Mouse (Mus musculus) midbrain, embryonic 13.5 days (tissue): ENCODE results near the gene Cyp2j7. TPM values are rescaled to one million over a fixed set of nuclear protein-coding genes. Genes with fewer than 3 reads are reported as not detected.
"Not testable (repeated sequence)": the region's sequence is repeated elsewhere in the genome, so short reads cannot be mapped to it uniquely, and the experiment has no call there.

Source experiments
- ATAC-seq: fragments of 200-750 bp; cut with Nextera tagmentation; 2 replicates; pipeline ENCODE4 v1.8.0; 2017; ENCODE audit warnings: mild to moderate bottlenecking, moderate TSS enrichment, moderate library complexity
- H3K27ac ChIP-seq: fragments of 300-500 bp; sonication (generic); 2 replicates; pipeline ENCODE4 v1.5.1; 2015; ENCODE audit warnings: inconsistent platforms, mild to moderate bottlenecking, moderate library complexity
- H3K27me3 ChIP-seq: fragments of 300-500 bp; sonication (generic); 2 replicates; pipeline ENCODE4 v1.6.1; 2015; ENCODE audit warnings: mild to moderate bottlenecking, inconsistent platforms
- H3K36me3 ChIP-seq: fragments of 300-500 bp; sonication (generic); 2 replicates; pipeline ENCODE4 v1.6.1; 2015; ENCODE audit warnings: mild to moderate bottlenecking, inconsistent platforms
- H3K4me1 ChIP-seq: fragments of 300-500 bp; sonication (generic); replicated peaks from 2 replicates; pipeline ENCODE4 v1.6.1; 2015; ENCODE audit warnings: inconsistent platforms
- H3K4me2 ChIP-seq: fragments of 300-500 bp; sonication (generic); replicated peaks from 2 replicates; pipeline ENCODE4 v1.6.1; 2015; ENCODE audit warnings: moderate library complexity, mild to moderate bottlenecking, inconsistent platforms
- H3K4me3 ChIP-seq: fragments of 300-500 bp; sonication (generic); replicated peaks from 2 replicates; pipeline ENCODE4 v1.5.1; 2015; ENCODE audit warnings: mild to moderate bottlenecking, inconsistent platforms
- H3K9ac ChIP-seq: fragments of 300-500 bp; sonication (generic); replicated peaks from 2 replicates; pipeline ENCODE4 v1.6.1; 2015; ENCODE audit warnings: mild to moderate bottlenecking, inconsistent platforms
- H3K9me3 ChIP-seq: fragments of 300-500 bp; sonication (generic); 2 replicates; pipeline ENCODE4 v1.6.1; 2016; ENCODE audit warnings: mild to moderate bottlenecking, inconsistent platforms
- WGBS: fragments of 180-500 bp; shearing (Covaris S2); methylation state at CpG from one replicate; pipeline ENCODE4 v1.1.7; 2015; 5-methylcytosine and 5-hydroxymethylcytosine counted together
- polyA plus RNA-seq: library from polyadenylated mRNA; unstranded; fragments of >200 nt; fragmentation: Nextera tagmentation; extraction: Ambion mirVana; gene quantifications from 2 replicates; pipeline ENCODE4 v1.2.1, GENCODE M21; 2015

Gene Cyp2j7
- not detected in 2 replicates for polyA plus RNA-seq

DNA sequence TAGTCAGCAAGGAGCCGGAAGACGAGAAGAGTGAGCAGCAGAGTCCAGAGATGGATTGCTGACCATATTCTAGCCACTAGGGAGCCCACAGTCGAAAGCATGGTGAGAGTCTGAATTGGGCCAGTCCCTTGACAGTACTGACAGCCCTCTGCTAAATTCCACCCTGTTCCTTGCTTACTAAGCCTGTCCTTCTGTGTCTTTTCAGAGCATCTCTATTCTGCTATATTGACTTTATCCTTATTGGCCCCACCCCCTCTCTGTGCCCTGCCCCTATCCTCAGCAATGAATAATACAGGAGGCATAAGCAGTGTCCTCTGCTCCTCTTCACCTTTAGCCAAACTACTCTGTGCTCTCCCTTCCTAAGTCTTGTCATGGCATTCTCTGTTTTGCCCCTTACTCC, at the start of gene Cyp2j7:
Gene Cyp2j7, minus strand, starts transcription at position 101 of the 400 bp plus-strand sequence.
- no peak for ATAC-seq
- Histone ChIP-seq H3K4me1 (no peaks in the 10 kb centered on the region), H3K9me3 (no peaks in the 10 kb centered on the region), H3K27me3 (no peaks in the 10 kb centered on the region), H3K4me3 (no peak within 1 kb of the TSS), H3K4me2 (no peak within 1 kb of the TSS), H3K36me3 (no peaks in the 10 kb centered on the region), H3K27ac (no peak within 1 kb of the TSS), H3K9ac (no peak within 1 kb of the TSS)
- WGBS, result 83% methylated on average over 3 of the region's 3 CpGs

- not testable (repeated sequence) for H3K36me3 ChIP-seq, H3K4me3 ChIP-seq, H3K27me3 ChIP-seq, H3K4me1 ChIP-seq, H3K27ac ChIP-seq, ATAC-seq, H3K4me2 ChIP-seq, H3K9ac ChIP-seq
- 58% methylated on average over 1 of the region's 1 CpGs for WGBS
- H3K9me3 ChIP-seq, result peaks cover 11% of the 10 kb centered on the region
Measured at GRCm38 (mm10) chr4:96276896-96277295, 40.4 kb upstream of the Cyp2j7 start.

- Histone ChIP-seq H3K9ac (no peak overlapping the region), H3K4me3 (no peak overlapping the region), H3K4me2 (no peak overlapping the region), H3K4me1 (no peaks in the 10 kb centered on the region), H3K27ac (no peak overlapping the region), H3K27me3 (no peaks in the 10 kb centered on the region), H3K36me3 (no peaks in the 10 kb centered on the region), H3K9me3 (no peaks in the 10 kb centered on the region)
- peak; percentile 76; the same call in 1 of the 2 replicates for ATAC-seq
Measured at GRCm38 (mm10) chr4:96273907-96274306, 37.4 kb upstream of the Cyp2j7 start.

DNA sequence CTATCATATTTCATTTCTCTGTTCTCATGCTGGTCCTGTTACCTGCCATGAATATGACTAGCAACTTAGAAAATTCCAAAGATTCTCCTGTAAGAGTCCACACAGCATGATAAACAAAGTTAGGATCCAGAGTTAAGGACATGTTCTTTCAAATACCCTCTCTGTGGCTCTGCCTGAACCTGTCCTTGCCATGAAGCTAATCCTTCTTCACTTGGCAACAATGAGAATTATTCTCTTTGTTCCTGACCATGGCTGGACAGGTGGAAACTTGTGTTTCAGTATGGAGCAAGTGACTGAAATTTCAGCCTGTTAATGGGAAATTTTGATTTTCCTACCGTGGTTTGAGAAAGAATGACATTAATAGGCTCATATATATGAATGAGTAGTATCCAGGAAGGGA, 39.8 kb downstream of the Cyp2j7 start:
- no peak overlapping the region for H3K9ac ChIP-seq
- no peak for ATAC-seq
- no peak overlapping the region for H3K4me3 ChIP-seq
- no peaks in the 10 kb centered on the region for H3K36me3 ChIP-seq
- no peaks in the 10 kb centered on the region for H3K27me3 ChIP-seq
- no peaks in the 10 kb centered on the region for H3K4me1 ChIP-seq
- 74% methylated on average over 1 of the region's 1 CpGs for WGBS
- H3K27ac ChIP-seq, result no peak overlapping the region
- no peaks in the 10 kb centered on the region for H3K9me3 ChIP-seq
- H3K4me2 ChIP-seq, result no peak overlapping the region

GRCm38 (mm10) chr4:96189321-96189720, 47.1 kb downstream of the Cyp2j7 start:
- H3K36me3 ChIP-seq, H3K4me3 ChIP-seq, H3K27me3 ChIP-seq, H3K27ac ChIP-seq, H3K9ac ChIP-seq, ATAC-seq, H3K4me1 ChIP-seq, H3K9me3 ChIP-seq, H3K4me2 ChIP-seq: not testable (repeated sequence)
- WGBS, result 89% methylated on average over 5 of the region's 5 CpGs

DNA sequence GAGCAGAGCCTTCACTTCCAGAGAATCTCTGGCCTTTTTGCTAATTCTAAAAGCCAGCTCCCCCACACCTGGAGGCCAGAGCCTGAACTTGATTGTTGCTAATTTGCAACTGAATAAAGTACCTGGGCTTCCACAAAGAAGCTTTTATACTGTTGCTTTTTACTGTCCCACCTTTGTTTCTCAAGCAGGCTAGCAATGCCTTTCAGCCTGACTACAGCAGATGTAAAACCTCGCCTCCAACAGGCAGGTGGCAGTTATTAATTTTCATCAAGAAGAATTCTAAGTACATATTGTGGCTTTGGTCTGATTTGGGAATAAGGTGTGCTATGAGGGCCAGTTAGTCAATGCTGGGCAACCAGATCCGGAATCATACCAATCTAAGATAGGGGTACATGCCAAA, 47.8 kb downstream of the Cyp2j7 start:
- H3K4me2 ChIP-seq, H3K36me3 ChIP-seq, H3K9ac ChIP-seq, H3K4me1 ChIP-seq, ATAC-seq, H3K9me3 ChIP-seq, H3K27me3 ChIP-seq, H3K4me3 ChIP-seq, H3K27ac ChIP-seq: not testable (repeated sequence)
- 87% methylated on average over 2 of the region's 2 CpGs for WGBS

- not testable (repeated sequence) for H3K4me1 ChIP-seq, H3K9ac ChIP-seq, ATAC-seq, H3K27me3 ChIP-seq, H3K9me3 ChIP-seq, H3K27ac ChIP-seq, H3K36me3 ChIP-seq, H3K4me3 ChIP-seq, H3K4me2 ChIP-seq
- 87% methylated on average over 2 of the region's 2 CpGs for WGBS
Measured at GRCm38 (mm10) chr4:96188146-96188545, 48.3 kb downstream of the Cyp2j7 start.

DNA sequence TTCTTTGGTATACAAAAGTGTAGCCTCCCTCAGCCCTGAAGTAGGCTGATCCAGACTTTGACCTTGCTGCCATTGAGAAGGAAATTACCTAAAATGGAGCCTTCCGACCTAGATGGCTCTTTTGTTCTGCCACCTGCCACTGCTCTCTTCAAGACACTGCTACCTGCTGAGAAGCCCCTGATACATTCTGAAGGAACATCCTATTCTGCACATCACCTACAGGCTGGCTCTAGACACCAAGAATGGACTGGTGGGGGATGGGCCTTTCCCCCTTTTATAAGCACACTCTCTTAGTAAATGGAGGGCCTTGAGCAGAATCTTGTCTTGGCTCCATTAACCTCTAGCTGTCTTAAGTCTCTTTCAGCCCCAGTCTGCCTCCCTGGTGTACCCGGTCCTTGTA, 51.7 kb downstream of the Cyp2j7 start:
- not testable (repeated sequence) for H3K36me3 ChIP-seq, H3K9ac ChIP-seq, H3K27me3 ChIP-seq, H3K4me1 ChIP-seq, H3K4me2 ChIP-seq, H3K9me3 ChIP-seq, H3K4me3 ChIP-seq, H3K27ac ChIP-seq, ATAC-seq
- 85% methylated on average over 2 of the region's 2 CpGs for WGBS

GRCm38 (mm10) chr4:96162839-96163238, 73.6 kb downstream of the Cyp2j7 start:
- no peaks in the 10 kb centered on the region for H3K36me3 ChIP-seq
- no peak overlapping the region for H3K4me2 ChIP-seq
- no peak for ATAC-seq
- no peaks in the 10 kb centered on the region for H3K4me1 ChIP-seq
- 94% methylated on average over 1 of the region's 1 CpGs for WGBS
- no peaks in the 10 kb centered on the region for H3K27me3 ChIP-seq
- H3K27ac ChIP-seq, result no peak overlapping the region
- H3K4me3 ChIP-seq, result no peak overlapping the region
- no peak overlapping the region for H3K9ac ChIP-seq
- H3K9me3 ChIP-seq, result no peaks in the 10 kb centered on the region

DNA sequence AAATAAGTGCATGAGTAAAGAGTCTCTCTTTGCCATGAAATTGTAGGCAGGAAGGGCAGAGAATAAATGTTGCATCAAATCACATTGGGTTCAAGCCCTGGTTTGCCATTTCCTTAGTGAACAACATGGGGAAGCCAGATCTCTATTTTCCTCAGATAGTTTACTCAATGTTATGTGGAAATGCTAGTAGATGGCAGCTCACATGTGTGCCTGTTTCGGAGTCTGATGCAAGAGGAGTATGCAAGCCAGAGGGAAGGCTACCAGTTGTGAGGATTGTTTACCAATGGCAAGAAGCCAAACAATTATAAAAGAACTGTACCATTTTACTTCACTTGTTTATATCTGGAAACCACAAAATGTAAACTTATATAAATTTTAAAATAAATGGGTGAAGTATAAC, 74.9 kb downstream of the Cyp2j7 start:
- H3K4me1 ChIP-seq, result no peaks in the 10 kb centered on the region
- H3K9ac ChIP-seq, result no peak overlapping the region
- no peaks in the 10 kb centered on the region for H3K27me3 ChIP-seq
- 91% methylated on average over 1 of the region's 1 CpGs for WGBS
- no peaks in the 10 kb centered on the region for H3K36me3 ChIP-seq
- no peak for ATAC-seq
- H3K27ac ChIP-seq, result no peak overlapping the region
- no peak overlapping the region for H3K4me3 ChIP-seq
- H3K4me2 ChIP-seq, result no peak overlapping the region
- no peaks in the 10 kb centered on the region for H3K9me3 ChIP-seq

Other genes with a start within 250 kb of the Cyp2j7 start
- not detected in 2 replicates for gene Cyp2j13, start 159.1 kb downstream of the Cyp2j7 start, polyA plus RNA-seq
- gene Cyp2j12, start 95.5 kb downstream of the Cyp2j7 start, polyA plus RNA-seq, result not detected in 2 replicates
- not detected in 2 replicates for gene Cyp2j11, start 112.0 kb upstream of the Cyp2j7 start, polyA plus RNA-seq